Mouse (Mus musculus): ENCODE measurements around the gene Gsk3b. TPM values are rescaled to one million over a fixed set of nuclear protein-coding genes. Genes with fewer than 3 reads are reported as not detected.
A peak's percentile ranks its signal among the peaks of the same experiment; 100 is the strongest.

Gsk3b gene
- polyA plus RNA-seq, 1 experiment from 2014 or later: 130 TPM

GRCm38 (mm10) chr16:38150555-38150954 is 61.8 kb downstream of the Gsk3b start:
- Histone ChIP-seq H3K27ac (ENCODE audit: low read depth, low read length) (no peak overlapping the region), H3K4me2 (ENCODE audit: low read length) (no peak overlapping the region), H3K27me3 (replicated peaks; ENCODE audit: control insufficient read depth, insufficient read depth, low read length) (no peaks in the 10 kb centered on the region), H3K9me3 (replicated peaks; ENCODE audit: control insufficient read depth, low read length) (no peaks in the 10 kb centered on the region), H3K36me3 (ENCODE audit: control insufficient read depth, insufficient read depth, low read length) (no peaks in the 10 kb centered on the region), H3K9ac (ENCODE audit: low read length) (no peak overlapping the region), H3K4me3 (ENCODE audit: low read depth, low read length) (no peak overlapping the region), H3K4me1 (ENCODE audit: control insufficient read depth, insufficient read depth, low read length) (no peaks in the 10 kb centered on the region)
- DNase-seq (ENCODE audit: low spot score): no peak
- no peak for ATAC-seq

GRCm38 (mm10) chr16:38157854-38158622 is 69.2 kb downstream of the Gsk3b start:
- Histone ChIP-seq H3K27me3 (replicated peaks; ENCODE audit: control insufficient read depth, insufficient read depth, low read length) (no peaks in the 10 kb centered on the region), H3K9me3 (replicated peaks; ENCODE audit: control insufficient read depth, low read length) (no peaks in the 10 kb centered on the region), H3K9ac (ENCODE audit: low read length) (no peak overlapping the region), H3K4me3 (ENCODE audit: low read depth, low read length) (no peak overlapping the region), H3K36me3 (ENCODE audit: control insufficient read depth, insufficient read depth, low read length) (no peaks in the 10 kb centered on the region), H3K27ac (ENCODE audit: low read depth, low read length) (no peak overlapping the region), H3K4me2 (ENCODE audit: low read length) (no peak overlapping the region), H3K4me1 (ENCODE audit: control insufficient read depth, insufficient read depth, low read length) (no peaks in the 10 kb centered on the region)
- DNase-seq (ENCODE audit: low spot score) (no peak), ATAC-seq (0 out of 2 replicates have a peak, but pooled peaks have one; percentile 24)
- 92% methylated on average over 7 of the region's 7 CpGs for WGBS

- Histone ChIP-seq H3K36me3 (ENCODE audit: control insufficient read depth, insufficient read depth, low read length) (no peaks in the 10 kb centered on the region), H3K9ac (ENCODE audit: low read length) (no peak overlapping the region), H3K27ac (ENCODE audit: low read depth, low read length) (no peak overlapping the region), H3K4me2 (ENCODE audit: low read length) (no peak overlapping the region), H3K9me3 (replicated peaks; ENCODE audit: control insufficient read depth, low read length) (no peaks in the 10 kb centered on the region), H3K4me3 (ENCODE audit: low read depth, low read length) (no peak overlapping the region), H3K4me1 (ENCODE audit: control insufficient read depth, insufficient read depth, low read length) (no peaks in the 10 kb centered on the region), H3K27me3 (replicated peaks; ENCODE audit: control insufficient read depth, insufficient read depth, low read length) (no peaks in the 10 kb centered on the region)
- DNase-seq (ENCODE audit: low spot score): no peak
- 87% methylated on average over 3 of the region's 3 CpGs for WGBS
- no peak for ATAC-seq
These were observed 73.2 kb downstream of the Gsk3b start for GRCm38 (mm10) chr16:38162019-38162418.

DNA sequence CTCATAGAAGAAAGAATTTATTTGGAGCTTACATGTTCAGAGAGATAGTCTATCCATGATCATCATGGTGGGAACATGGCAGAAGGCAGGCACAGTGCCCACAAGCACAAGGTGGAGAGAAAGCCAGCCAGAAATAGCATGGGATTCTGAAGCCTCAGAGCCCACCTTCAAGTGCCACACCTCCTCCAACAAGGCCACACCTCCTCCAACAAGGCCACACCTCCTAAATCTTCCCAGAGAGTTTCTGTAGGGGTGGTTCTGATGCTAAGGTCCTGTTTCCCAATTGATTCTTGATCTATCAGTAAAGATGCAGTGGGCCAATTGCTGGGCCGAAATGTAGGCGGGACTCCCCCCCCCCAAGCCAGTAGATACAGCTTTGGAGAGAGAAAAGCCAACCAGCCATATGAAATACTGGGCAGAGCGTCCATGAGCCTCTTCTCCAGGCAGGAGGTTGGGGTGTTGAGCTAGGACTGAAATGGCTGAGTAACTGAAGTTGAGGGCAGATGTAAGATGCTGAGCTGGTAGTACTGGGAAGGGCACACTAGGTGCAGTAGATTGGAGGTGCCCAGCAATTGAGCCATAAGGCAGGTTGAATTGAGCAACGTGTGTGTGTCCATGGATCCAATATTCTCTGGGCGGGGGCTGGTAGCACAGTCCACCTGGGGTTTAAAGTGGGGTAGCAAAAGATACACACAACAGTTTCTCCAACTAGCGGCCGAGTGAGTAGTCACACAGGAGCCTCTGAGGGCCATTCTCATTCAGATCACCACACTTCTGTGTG is 76.2 kb downstream of the Gsk3b start:
- DNase-seq (ENCODE audit: low spot score) (no peak), ATAC-seq (no peak)
- Histone ChIP-seq H3K27ac (ENCODE audit: low read depth, low read length) (no peak overlapping the region), H3K4me2 (ENCODE audit: low read length) (no peak overlapping the region), H3K27me3 (replicated peaks; ENCODE audit: control insufficient read depth, insufficient read depth, low read length) (no peaks in the 10 kb centered on the region), H3K36me3 (ENCODE audit: control insufficient read depth, insufficient read depth, low read length) (no peaks in the 10 kb centered on the region), H3K9me3 (replicated peaks; ENCODE audit: control insufficient read depth, low read length) (no peaks in the 10 kb centered on the region), H3K9ac (ENCODE audit: low read length) (no peak overlapping the region), H3K4me1 (ENCODE audit: control insufficient read depth, insufficient read depth, low read length) (no peaks in the 10 kb centered on the region), H3K4me3 (ENCODE audit: low read depth, low read length) (no peak overlapping the region)
- WGBS: 91% methylated on average over 7 of the region's 7 CpGs

DNA sequence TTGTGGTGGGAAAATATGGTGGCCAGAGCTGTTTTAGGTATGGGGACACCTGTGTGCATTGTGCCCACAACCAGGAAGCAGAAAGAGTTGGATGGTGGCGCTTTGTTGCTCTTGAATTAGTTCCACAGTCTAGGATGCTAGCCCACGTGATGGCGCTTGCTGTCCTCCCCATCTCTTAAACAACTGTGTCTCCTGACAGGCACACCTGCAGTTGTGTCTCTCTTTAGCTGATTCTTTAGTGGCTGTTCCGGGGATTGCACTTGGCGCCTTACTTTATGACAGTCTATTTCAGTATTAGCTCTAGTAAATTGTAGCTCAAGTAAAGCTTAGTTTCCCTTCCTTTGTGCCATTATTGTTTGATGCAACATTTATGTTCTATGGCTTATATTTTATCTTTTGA is 80.2 kb downstream of the Gsk3b start:
- Histone ChIP-seq H3K9me3 (replicated peaks; ENCODE audit: control insufficient read depth, low read length) (no peaks in the 10 kb centered on the region), H3K4me1 (ENCODE audit: control insufficient read depth, insufficient read depth, low read length) (no peaks in the 10 kb centered on the region), H3K9ac (ENCODE audit: low read length) (no peak overlapping the region), H3K27ac (ENCODE audit: low read depth, low read length) (no peak overlapping the region), H3K27me3 (replicated peaks; ENCODE audit: control insufficient read depth, insufficient read depth, low read length) (no peaks in the 10 kb centered on the region), H3K4me2 (ENCODE audit: low read length) (no peak overlapping the region), H3K4me3 (ENCODE audit: low read depth, low read length) (no peak overlapping the region), H3K36me3 (ENCODE audit: control insufficient read depth, insufficient read depth, low read length) (peaks cover 10% of the 10 kb centered on the region)
- DNase-seq (ENCODE audit: low spot score): no peak
- ATAC-seq: no peak
- 97% methylated on average over 5 of the region's 5 CpGs for whole genome bisulfite sequencing

DNA sequence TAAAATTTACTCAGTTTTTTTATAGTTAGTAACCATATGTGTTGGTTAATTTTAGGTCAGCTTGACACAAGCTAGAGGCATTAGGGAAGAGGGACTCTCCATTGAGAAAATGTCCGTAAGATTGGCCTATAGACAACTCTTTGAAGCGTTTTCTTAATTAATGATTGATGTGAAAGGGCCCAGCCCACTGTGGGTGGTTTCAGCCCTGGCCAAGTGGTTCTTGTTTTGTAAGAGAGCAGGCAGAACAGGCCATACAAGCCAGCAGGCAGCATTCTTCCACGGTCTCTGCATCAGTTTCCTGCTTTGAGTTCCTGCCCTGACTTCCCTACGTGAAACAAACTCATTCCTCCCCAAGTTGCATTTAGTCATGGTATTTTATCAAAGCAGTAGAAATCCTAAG is 90.3 kb downstream of the Gsk3b start:
- no peak for DNase-seq (ENCODE audit: low spot score)
- Histone ChIP-seq H3K4me1 (ENCODE audit: control insufficient read depth, insufficient read depth, low read length) (no peaks in the 10 kb centered on the region), H3K4me2 (ENCODE audit: low read length) (no peak overlapping the region), H3K9ac (ENCODE audit: low read length) (no peak overlapping the region), H3K27me3 (replicated peaks; ENCODE audit: control insufficient read depth, insufficient read depth, low read length) (no peaks in the 10 kb centered on the region), H3K27ac (ENCODE audit: low read depth, low read length) (no peak overlapping the region), H3K36me3 (ENCODE audit: control insufficient read depth, insufficient read depth, low read length) (peaks cover 5% of the 10 kb centered on the region; the same call in 1 of the 2 replicates), H3K9me3 (replicated peaks; ENCODE audit: control insufficient read depth, low read length) (no peaks in the 10 kb centered on the region), H3K4me3 (ENCODE audit: low read depth, low read length) (no peak overlapping the region)
- ATAC-seq: no peak
- WGBS: 75% methylated on average over 4 of the region's 4 CpGs

DNA sequence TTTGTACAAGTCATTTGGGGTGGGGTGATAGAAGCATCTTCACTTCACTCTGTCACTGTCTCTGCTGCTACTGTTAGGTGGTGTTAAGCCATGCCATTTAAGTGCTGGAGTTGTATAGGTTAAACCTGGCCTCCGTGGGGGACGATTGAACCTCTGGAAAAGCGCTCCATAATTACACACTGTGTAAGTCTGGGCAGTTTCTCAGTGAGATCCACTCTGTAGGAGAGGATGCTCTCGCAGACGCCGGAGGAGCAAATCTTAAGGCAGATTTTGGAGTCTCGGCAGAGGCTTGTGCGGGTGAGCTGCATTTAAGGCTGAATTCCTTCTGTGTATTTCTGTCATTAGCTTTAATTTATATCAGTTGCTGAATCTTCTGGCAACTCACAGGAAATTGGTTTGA is 92.6 kb downstream of the Gsk3b start:
- DNase-seq (ENCODE audit: low spot score) (no peak), ATAC-seq (no peak)
- Histone ChIP-seq H3K4me2 (ENCODE audit: low read length) (no peak overlapping the region), H3K4me1 (ENCODE audit: control insufficient read depth, insufficient read depth, low read length) (no peaks in the 10 kb centered on the region), H3K36me3 (ENCODE audit: control insufficient read depth, insufficient read depth, low read length) (peaks cover 19% of the 10 kb centered on the region), H3K27me3 (replicated peaks; ENCODE audit: control insufficient read depth, insufficient read depth, low read length) (no peaks in the 10 kb centered on the region), H3K9me3 (replicated peaks; ENCODE audit: control insufficient read depth, low read length) (no peaks in the 10 kb centered on the region), H3K4me3 (ENCODE audit: low read depth, low read length) (no peak overlapping the region), H3K27ac (ENCODE audit: low read depth, low read length) (no peak overlapping the region), H3K9ac (ENCODE audit: low read length) (no peak overlapping the region)
- 92% methylated on average over 8 of the region's 8 CpGs for WGBS

DNA sequence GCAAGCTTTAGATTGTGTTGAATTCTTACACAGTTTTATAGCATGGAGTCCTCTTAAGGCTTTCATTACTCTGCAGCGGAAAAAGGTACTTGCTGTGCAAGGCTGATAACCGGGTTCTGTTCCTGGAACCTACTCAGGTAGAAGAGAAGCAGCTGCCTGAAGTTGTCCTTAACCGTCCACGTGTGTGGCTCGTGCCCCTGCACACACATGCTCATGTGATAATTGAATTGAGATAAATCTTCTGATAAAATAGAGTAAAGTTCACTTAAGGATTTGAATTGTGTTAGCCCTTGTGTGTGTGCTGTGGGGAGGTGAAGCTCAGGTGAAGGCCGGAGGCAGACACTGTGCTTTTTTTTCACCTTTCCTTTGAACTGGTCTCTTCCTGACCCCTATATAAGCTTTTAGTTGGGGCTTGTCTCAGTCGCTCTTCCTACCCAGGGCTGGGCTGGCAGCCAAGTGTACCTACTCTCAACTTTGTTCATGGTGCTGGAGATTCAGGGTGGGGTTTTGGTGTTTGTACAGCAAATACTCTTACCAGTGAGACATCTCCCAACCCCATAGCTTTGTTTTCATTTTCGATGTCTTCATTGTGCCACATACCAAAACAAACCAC is 96.0 kb downstream of the Gsk3b start:
- Histone ChIP-seq H3K9ac (ENCODE audit: low read length) (no peak overlapping the region), H3K27ac (ENCODE audit: low read depth, low read length) (no peak overlapping the region), H3K27me3 (replicated peaks; ENCODE audit: control insufficient read depth, insufficient read depth, low read length) (no peaks in the 10 kb centered on the region), H3K36me3 (ENCODE audit: control insufficient read depth, insufficient read depth, low read length) (peaks cover 40% of the 10 kb centered on the region), H3K4me2 (ENCODE audit: low read length) (no peak overlapping the region), H3K4me1 (ENCODE audit: control insufficient read depth, insufficient read depth, low read length) (no peaks in the 10 kb centered on the region), H3K9me3 (replicated peaks; ENCODE audit: control insufficient read depth, low read length) (no peaks in the 10 kb centered on the region), H3K4me3 (ENCODE audit: low read depth, low read length) (no peak overlapping the region)
- no peak for DNase-seq (ENCODE audit: low spot score)
- ATAC-seq: no peak
- WGBS: 92% methylated on average over 8 of the region's 8 CpGs

DNA sequence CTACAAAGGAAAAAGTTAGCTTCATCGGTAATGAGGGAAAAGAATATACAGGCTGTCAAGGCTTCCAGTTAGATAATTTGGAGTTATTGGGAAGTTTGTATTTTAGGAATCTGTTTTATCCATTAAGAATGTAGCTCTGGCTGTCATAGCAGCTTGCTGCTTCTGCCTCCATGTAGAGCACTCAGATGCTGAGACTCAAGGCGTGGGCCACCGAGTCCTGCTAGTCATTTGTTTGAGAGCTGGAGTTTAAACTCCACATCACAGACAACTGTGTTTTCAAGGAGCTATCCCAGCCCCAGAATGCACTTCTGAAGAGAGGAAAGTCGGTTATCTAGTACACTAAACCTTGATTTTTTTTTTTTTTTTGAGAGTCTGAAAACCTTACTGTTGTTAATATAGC is 101.2 kb downstream of the Gsk3b start:
- Histone ChIP-seq H3K27ac (ENCODE audit: low read depth, low read length) (no peak overlapping the region), H3K9ac (ENCODE audit: low read length) (no peak overlapping the region), H3K4me1 (ENCODE audit: control insufficient read depth, insufficient read depth, low read length) (no peaks in the 10 kb centered on the region), H3K9me3 (replicated peaks; ENCODE audit: control insufficient read depth, low read length) (no peaks in the 10 kb centered on the region), H3K36me3 (ENCODE audit: control insufficient read depth, insufficient read depth, low read length) (peaks cover 61% of the 10 kb centered on the region), H3K4me2 (ENCODE audit: low read length) (no peak overlapping the region), H3K4me3 (ENCODE audit: low read depth, low read length) (no peak overlapping the region), H3K27me3 (replicated peaks; ENCODE audit: control insufficient read depth, insufficient read depth, low read length) (no peaks in the 10 kb centered on the region)
- WGBS: 92% methylated on average over 4 of the region's 4 CpGs
- DNase-seq (ENCODE audit: low spot score): no peak
- ATAC-seq: no peak
